Mouse (Mus musculus) gastrocnemius, postnatal 4 days (tissue): ENCODE measurements at regions not wholly inside any gene's neighbourhood (a gene's known extent, or its start where the extent isn't known, plus 50 kb on each side); places are given as distances from the start of the nearest gene placed in this dataset.

Source experiments
- DNase-seq, 2 experiments: peaks; one replicate each; pipeline ENCODE4 v3.0.0; 2021 to 2022; ENCODE audit warnings: low spot score in 2 of 2, mixed read lengths in 2 of 2

DNA sequence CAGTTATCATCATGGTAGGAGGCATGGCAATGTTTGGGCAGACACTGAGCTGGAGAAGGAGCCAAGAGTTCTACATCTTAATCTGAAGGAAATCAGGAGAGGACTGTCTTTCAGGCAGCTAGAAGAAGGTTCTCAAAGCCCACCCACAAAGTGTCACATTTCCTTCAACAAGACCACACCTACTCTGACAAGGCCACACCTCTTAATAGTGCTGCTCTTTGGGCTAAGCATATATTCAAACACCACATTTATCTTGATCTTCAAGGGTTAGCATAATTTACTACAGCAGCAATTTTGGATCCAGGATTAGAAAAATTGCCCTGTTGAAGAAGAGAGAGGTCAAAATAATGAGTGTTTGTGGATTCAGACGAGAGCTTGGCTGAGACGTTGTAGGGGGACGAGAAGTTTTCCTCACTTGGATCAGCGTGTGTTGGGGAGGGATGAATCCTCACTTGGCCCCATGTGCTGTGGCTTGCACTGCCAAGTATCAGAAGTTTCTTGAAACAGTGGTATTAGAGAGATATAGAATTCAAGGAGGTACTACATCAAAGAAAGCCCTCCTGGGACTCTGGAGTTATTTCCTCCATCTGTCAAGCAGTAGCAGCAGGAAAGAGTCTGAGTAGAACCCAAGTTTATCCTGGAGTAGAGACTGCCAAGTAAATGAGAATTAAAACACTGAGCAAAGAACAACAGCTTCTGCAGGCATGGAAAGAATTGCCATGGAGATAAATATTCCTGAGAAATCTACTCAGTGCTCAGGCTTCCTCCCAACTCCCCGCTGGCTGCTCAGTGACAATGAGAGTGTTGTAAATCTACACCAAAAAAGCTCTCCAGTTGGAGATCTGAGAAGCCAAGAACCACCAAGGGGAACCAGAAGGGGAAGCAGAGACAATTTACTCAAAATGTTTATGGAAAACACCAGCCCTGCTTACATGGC, 549.3 kb downstream of the Dhx35 start:
- no peak for DNase-seq

DNA sequence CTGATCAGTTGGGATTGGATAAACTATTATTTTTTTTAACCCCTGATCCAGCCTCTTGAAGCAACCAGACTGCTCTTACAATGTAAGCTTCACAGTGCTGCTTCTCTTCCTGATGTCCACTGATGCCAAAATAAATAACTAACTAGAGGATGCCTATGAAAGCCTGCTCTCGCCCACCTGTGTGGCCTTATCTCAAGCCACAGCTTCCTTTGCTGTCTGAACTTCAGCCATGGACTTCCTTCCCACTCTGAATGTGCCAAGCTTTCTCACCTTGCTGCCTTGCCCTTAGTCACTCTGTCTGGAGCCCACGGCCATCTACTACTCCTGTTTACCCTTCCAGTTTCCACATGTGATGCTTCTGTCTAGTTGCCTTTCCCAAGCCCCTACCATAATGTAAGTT, 559.6 kb downstream of the Dhx35 start:
- no peak for DNase-seq

DNA sequence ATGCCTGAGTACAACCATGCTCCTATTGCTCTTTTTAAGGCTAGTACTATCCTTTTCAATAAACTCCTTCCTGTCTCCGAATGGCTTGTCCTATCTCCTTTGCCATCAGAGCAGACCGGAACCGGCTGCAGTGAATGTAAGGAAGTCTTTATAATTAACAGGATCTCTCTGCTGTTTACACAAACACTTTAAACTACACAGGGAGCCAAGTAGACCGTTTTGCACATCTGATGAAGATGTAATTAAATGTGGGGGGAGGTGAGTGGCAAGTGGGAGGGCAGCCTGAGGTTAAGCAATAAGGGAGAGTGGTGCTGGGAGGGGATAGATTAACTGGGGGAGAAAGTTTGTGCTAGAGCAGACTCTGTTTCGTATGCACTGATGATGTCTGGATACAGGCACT, 561.9 kb downstream of the Dhx35 start:
- DNase-seq: no peak

DNA sequence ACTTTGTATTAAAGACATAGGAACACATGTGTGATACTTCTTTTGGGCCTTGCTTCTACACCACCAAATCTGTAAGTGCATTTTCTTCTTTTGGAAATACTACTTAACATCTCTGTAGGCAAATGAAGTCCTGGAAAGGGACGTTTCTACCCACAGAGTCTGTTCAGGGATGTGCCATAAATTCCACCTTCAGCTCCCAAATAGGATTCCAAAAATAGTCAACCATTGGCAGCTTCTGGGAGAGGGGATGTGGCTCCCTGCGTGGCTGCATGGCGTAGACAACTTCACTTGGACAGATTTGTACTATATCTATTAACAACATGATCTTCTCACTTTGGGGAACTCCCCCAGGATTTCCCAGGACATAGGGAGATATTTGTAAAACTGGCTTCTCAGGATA, 566.8 kb downstream of the Dhx35 start:
- no peak for DNase-seq

DNA sequence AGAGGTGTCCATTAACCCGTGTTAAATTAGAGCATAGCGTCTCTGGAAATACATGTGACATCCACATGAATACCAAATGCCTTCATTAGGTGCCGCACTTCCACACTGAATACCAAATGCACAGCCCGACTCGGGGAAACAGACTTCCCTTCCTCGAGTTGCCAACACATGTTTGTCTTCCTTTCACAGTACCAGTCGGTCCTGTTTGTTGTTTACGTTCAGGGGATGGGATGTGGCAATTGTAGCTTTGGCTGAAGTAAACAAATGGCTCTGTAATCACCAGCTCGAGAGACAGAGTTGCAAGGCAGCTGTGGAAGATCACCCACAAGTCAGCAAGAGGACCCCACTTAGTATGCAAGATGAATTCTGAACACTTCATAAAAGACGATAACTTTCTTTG, 598.3 kb downstream of the Dhx35 start:
- no peak for DNase-seq

DNA sequence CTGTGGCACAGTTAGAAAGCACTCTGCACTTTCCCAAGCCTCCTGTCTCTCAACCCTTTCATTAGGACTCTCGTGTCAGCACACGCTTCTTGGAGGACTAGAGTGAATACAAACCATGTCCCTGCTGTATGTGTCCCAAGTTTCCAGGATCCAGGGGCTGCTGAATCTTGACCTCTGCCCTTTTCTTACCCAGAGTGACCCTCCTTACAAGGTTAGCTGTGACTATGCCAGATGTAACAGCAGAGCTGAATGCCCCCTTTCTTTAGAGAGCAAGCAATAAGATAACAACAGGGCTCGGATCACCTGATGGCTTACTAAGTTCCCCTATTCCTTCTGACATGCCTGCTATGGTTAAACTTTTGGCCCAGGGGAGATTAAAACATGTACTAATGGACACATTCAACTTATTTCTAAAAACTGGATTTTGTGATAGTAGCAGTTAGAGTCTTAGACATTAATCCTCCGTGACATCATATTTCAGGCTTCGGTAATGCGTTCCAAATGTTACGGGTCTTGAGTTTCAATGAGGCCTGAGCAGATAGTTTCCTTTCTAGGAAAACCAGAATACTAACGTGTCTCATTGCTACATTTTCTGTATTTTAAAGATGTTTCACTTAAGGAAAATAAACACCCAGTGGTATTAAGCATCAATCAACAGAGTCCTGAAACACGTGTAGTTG, 607.0 kb downstream of the Dhx35 start:
- no peak for DNase-seq

DNA sequence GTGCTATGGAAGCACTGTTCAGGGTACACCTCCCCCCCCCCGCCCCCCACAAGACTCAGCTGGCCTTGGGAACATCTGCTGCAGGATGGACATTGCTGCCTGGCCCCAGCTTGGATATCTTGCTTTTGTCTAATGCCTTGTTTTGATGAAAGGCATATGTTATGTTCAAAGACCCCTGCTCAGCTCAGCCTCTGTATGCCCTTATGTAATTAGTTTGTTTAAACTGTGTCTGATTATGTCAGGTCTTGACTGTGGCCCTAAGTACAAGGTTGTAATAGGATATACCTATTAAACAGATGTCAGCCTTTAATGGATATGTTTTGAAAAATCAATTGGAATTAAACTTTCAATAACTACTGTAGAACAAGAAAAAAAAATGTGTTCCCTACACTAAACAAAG, 610.3 kb downstream of the Dhx35 start:
- DNase-seq: no peak

DNA sequence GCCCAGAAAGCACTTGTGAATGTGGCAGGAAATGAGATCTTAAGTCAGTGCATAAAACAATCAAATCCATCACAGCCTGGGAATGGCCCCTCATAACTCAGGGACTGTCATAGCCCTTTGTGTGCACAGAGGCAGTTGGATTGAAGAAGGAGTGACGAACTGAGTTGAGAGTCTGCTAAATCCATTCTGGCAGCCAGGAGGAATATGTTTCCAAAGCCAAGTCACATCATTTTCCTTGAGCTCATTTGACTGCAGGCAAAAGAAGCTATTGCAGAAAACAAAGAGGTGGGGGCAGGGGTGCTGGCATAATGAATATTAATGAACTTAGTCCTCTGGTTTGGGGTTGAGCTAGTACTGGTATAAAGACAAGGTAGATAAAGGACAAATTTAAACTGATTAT, 620.0 kb downstream of the Dhx35 start:
- DNase-seq: no peak

DNA sequence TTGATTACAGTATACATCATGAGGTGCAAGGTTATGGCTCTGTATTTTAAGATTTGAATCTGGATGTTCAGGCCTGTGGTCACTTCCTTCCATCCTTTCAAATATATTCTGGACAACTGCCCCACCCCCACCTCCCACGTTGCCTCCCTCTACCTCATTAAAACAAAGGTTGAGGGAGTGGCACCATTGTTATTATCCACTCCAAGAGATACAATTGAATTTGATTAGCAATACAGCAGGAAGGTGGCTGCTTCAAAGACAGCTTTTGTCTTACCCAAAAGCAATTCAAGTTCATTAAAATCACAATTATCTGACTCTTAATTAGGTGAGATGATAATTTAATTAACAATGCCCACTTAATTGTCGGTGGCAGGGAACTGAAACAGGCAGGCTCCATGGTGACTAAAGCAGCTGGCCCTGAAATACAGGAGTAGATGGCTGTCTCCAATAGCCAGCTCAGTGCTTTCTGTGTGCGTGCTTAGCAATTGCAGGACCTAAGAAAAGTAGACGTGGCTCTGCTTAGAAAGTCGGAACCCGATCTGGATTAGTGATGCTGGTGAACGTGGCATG, 623.8 kb downstream of the Dhx35 start:
- DNase-seq: no peak

DNA sequence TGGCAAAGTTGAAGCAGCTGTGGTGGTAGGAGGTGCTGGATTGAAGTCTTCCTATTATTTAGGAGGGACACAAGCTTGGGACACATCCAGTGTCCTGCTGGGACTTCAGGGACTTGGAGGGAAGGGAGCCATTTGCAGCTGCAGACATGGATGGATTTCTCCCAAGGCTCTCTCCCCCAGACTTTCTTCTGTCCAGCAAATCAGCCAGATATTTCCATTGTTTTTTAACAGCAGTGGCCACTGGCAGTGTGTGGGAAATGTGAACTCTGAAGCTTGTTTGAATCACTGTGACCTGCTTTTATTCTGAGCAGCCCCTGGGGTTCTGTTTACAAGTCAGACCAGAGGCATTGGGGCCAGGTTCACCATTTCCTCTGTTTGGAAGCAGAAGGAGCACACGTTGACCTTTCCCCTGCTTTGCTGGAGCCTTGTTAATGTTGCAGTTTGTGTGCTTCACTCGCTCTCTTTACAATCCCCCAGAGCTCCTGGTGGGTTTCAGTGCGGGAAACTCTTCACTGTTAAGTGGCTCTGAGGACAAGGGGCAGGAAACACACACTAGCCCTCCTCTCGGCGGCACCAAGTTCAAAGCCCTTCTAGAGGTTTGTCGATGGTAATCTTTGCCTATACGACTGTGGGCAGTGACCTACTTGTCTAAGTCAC, 627.8 kb downstream of the Dhx35 start:
- DNase-seq: peak in 1 of 2 experiments; percentile 33

DNA sequence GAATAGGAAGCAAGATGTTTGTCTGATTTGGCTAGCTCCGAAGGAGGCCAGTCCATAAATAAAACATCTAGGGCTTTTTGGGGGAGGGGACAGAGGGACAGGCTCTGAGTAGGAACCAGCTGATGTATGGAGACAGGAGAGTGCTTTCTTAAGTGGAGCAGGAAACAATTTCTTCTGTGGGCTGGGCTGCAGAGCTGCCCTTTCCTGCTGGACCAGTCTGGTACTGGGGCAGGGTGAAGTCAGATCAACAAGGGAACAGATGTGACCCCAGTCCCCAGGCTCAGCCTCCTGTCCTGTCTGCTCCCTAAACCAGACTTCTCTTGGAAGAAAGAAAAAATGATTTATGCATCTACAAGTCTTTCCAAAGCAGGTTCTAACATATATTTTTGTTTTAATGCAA, 633.6 kb downstream of the Dhx35 start:
- DNase-seq: no peak

DNA sequence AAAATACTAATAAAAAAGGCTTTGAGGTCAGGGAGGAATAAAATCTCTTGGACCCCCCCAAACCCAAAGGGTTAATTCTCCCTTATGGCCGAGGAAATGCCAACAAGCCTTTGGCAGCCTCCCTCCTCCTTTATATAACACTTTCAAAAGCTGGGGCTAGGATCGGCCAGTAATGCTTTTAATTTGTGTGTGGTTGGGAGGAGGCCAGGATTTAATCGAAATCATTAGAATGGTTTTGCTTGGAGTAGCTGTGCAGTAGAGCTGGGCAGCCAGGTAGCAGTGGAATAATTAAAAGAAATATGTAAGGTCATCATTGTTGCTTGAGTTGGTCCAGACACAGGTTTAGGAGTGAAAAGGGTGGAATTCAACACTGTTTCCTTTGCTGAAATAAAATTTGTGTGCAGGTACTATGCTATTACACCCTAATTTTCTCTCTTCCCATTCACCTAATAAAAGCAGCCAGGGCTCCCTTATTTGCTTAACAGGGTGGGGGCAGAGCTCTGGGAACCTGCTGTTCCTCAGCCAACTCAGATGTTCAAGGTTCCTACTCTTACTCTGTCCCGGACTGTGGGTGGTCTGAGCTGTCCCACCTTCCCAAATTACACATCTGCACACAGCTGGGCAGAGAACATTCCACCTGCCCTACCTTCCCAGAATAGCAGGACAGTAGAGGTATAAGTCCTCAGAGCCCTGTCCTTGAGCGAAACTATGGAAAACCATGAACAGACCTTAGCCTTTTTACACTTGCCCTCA, 636.1 kb downstream of the Dhx35 start:
- no peak for DNase-seq

DNA sequence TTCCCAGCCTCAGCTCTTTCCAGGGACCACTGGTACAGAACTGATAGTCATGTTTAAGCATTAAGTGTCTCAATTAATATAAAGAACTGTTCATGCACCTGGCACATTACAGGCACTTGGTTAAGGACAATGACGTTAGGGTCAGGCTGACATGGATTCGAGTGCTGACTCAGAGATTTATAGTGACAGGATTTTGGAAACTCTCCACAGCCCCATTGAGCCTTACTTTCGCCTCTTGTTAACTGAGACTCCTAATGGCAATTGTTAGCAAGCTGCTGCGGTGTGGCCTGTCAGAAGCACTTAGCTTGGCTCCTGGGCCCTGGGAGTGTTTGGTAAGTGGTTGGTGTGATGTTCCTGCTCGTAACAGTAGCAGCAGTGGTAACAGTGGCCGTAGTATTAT, 644.4 kb downstream of the Dhx35 start:
- no peak for DNase-seq

DNA sequence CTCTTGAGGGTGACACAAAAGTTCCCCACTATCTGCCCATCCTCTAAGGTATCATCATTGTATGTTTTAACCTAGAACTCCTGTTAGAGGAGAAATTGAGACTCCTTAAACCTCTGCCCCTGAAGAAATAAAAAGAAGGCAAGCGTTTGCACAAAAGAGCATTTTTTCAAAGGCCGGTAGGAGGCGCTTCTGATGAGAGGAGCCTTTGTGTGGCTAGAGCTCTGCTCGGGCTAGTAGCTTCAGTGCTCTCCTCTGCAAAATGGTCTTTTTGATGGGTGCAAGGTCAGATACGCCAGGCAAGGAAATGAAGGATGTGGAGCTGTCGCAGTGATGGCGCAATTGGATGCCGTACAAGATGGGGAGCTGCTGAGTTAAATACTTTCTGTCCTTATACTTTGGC, 649.0 kb downstream of the Dhx35 start:
- DNase-seq: peak in 1 of 2 experiments; percentile 23

DNA sequence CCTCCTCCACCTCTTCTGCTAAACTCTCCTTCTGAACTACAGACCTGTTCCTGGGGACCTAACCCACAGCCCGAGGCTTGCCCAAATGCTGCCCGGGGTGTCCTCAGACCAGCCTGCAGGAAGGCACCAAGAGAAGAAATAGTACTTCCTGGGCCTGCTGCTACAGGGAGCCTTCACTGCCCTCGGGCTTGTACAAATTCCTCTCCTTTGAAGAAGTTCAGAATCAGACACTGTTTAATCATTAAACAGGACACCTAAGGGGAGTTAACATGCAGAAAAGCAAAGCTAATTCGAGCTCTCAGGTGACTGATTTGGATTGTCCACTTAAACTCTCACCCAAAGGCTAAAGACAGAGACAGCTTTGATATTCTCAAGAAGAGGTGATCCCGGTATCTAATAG, 651.8 kb downstream of the Dhx35 start:
- no peak for DNase-seq

DNA sequence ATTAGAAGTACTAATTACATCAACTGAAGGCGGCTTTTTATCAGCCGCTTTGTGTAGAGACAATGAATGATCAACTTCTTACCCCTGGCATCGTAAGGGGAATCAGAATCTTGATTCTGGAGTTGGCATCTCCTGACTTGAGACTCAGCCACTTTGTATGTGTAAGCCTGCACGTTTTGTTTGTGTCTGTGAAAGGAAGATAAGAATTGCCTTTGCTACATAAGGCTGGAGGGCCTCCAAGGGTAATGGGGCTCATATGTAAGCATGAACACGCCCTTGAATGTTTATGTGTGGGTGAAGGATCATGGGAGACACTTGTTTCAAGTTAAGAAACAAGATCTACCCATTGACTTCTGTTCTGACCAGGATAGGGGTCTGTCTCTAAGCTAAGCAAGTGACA, 652.3 kb downstream of the Dhx35 start:
- no peak for DNase-seq

DNA sequence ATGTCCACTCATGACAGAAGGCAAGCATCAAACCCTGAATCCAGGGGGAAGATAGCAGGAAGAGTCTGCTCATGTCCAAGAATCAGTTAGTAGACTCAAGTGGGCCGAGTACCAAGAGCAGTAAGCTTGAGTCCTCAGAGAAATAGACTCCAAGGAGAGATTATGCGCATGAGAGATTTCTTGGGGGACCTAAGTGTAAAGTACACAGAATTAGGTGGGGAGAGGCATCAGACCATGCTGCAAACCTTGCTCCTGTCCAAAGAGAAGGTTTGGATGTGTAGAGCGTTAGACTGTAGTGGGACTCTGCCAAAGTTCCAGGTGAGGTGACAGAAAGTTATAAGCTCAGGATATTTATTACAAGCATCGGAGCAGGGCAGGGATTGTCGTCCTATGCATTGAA, 654.4 kb downstream of the Dhx35 start:
- no peak for DNase-seq

DNA sequence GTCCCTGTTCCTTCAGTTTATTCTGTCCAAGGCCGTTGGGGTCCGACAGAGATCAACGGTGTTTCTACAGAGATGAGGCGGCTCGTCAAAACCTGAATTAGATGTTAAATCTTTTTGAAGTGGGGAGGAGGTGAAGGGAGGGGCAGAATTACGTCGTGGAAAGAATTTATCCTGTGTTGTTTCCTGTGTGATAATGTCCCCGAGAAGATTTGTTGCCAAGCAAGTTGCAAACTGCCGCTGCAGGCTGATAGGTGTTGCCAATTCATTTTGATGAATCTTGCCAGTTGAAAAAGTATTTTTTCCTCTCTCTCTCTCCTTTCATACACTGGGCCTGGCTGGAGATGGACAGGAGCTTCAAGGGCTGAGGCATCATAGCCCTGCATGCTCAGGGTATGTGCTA, 656.8 kb downstream of the Dhx35 start:
- DNase-seq: no peak

DNA sequence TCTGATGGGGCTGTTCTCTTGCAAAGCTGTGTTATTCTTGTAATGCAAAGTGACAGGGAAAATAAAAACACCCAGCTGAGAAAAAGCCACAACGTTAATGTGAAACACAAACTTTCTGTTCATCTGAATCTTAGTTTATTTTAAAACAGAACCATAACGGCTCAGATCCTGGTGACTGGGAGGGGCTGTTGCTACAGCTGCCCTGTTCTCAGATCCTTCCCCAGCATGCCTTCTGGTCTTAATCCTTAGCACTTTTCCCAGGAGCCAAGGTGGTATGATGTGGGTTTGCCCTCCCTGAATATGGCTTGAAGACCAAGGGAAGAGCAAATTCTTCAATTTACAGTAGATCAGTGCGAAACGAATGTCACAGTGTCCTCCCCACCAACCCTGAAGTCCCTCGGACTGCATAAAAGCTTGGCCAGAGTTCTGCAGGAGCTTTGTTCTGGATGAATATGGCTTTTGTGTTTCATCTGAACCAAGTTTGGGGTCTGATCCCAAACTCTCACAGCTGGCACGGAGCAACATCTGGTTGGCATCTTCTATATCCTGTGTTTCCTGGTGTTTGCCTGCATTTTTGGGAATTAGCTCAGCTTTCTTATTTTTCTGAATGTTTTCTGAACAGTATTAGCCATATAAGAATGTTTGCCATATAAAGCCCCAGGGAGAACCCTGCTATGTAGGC, 686.9 kb downstream of the Dhx35 start:
- DNase-seq: peak in 1 of 2 experiments; percentile 13

DNA sequence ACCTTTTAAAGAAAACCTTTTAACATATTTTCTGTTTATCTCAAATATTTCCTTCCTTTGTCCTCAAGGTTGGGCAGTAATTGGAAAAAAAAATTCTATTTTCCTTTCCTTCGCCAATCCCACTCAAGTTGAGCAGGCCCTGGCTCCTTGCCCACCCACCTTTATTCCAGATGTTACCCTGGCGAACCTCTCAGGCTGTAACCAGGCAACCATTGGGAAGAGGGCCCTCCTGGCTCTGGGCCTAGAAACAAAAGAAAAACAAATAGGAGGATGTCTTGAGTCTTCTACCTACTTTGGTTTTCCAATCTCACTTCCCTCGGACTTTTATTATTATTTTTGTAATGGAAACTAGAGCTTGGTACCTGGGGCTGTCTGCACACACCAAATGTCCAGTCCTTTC, 696.5 kb downstream of the Dhx35 start:
- DNase-seq: peak; percentile 53 to 72

DNA sequence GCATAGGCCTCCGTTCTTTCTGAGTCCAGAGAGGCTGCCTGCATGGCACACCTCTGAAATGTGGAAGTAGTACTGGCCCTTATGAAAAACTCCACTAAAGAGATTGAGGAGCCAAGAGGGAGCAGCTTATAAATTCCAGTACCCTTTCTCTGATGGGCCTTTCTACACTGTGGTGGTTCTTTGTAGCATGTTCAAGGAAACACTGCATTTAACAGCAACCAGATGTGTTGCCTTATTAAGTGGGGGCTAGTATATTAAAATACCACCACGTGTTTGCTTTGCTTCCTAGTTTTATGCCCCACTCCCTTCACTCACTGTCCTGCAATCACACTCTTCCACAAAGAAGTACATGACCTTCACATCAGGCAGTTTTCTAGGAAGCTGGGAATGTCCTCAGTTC, 704.1 kb downstream of the Dhx35 start:
- DNase-seq: no peak
